Mouse (Mus musculus) brain, embryonic 14.5 days (tissue): ENCODE measurements at regions not wholly inside any gene's neighbourhood (a gene's known extent, or its start where the extent isn't known, plus 50 kb on each side); places are given as distances from the start of the nearest gene placed in this dataset.

Experiments
- CTCF ChIP-seq: fragments of 200-500 bp; IDR thresholded peaks from 2 replicates; pipeline ENCODE4 v1.5.1; 2012; ENCODE audit warnings: inconsistent platforms, mild to moderate bottlenecking, moderate library complexity, borderline replicate concordance; ENCODE audit not compliant: insufficient read depth, insufficient read length; ENCODE audit errors: extremely low read depth
- POLR2A ChIP-seq: fragments of 200-500 bp; IDR thresholded peaks from 2 replicates; pipeline ENCODE4 v1.6.1; 2012; ENCODE audit warnings: mild to moderate bottlenecking, inconsistent platforms, borderline replicate concordance; ENCODE audit not compliant: poor library complexity, insufficient read depth, insufficient read length, severe bottlenecking; ENCODE audit errors: extremely low read depth

DNA sequence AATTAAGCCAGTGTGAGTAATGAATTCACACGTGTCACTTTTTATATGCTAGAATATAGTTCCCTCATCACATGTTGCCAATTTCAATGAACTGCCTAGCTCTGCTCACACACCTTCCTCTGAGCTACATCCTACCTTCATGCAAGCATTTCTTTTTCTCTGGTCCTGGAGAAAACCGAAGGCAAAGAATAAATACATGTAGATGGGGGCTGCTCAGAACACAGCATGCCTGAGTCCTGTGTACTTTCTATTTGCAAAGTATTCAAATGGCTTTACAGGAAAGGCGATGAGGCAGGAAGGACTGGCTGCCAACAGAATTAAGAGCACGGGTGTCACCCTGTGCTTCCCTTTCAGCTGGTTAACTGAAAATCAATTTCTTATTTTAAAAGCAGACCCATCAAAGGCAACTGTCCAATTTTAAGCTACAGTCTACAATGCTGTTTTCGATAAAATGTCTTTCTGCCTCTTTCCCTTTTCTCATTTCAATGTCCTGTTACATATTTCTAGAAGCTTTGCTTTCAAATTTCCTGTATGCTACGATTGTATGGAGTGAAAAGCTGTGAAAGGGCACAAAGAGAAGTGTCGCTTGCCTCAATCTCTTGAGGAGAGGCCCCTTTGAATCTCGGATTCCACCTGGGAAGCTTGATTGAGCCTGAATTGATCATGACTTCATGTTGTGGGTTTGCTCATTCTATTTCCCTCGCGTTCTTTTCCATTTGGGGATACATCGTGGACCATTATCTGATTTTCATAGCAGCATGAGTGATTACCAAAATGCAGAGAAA is 782.6 kb downstream of the Galc start:
- TF ChIP-seq POLR2A: no peak
- TF ChIP-seq CTCF: no peak
